Mouse (Mus musculus) C3H10T1/2 (cell line): ENCODE results near the gene Sdha. TPM values are rescaled to one million over a fixed set of nuclear protein-coding genes. Genes with fewer than 3 reads are reported as not detected.

Source experiments
- polyA plus RNA-seq, 2 experiments: library from polyadenylated mRNA; unstranded; fragments of >200 nt; fragmentation: generic; extraction: Trizol; gene quantifications; one replicate each; pipeline ENCODE4 v1.2.1; 2012; ENCODE audit warnings: missing spikeins in 2 of 2

Sdha gene
- 100 to 1,000 TPM in 1 of 2 experiments, 10 to 100 TPM in 1; 18.0 to 134 TPM for polyA plus RNA-seq

DNA sequence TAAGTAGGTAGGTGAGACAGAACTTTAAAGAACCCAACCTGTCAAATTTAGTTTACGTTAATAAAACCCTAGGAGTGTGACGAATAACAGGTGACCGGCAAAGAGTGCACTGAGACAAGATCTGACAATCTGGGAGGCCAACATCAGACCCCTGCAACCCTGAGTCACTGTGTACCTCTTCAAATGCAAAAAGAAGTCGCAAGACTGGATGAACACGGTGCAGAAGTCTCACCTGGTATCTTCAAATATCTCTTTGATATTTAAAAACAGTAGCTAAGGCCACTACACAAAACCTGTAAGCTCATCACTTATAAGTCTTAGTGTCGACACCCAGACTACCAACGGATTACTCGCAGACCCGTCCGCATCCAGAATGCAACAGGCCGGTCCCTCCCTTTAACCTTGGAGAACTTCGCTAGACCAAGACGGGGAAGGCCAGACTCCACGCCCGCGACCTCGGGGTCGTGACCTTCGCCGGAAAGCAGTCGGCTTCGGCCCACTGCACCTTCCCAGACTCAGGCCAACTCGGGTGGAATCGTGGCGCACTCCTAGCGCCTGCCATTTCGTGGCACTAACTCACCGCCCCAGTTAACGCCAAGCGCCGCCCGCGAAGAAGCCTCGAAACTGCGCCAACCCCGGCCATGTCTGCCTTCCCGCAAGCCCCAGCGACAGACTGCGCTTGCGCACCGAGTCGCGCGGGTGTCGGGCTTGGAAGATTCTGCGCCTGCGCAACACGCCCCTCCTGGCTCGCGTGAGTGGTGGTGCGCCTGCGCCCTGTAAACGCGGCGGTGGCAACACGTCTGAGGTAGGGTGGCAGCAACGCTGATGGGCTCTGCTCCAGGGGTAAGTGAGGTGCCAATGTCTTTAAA is at the start of gene Sdha, which contains the start of gene Ccdc127:
Sdha (minus strand) TSS at position 715 of the 869 bp plus-strand sequence.
Ccdc127 (plus strand) TSS at position 744 of the 869 bp plus-strand sequence.

DNA sequence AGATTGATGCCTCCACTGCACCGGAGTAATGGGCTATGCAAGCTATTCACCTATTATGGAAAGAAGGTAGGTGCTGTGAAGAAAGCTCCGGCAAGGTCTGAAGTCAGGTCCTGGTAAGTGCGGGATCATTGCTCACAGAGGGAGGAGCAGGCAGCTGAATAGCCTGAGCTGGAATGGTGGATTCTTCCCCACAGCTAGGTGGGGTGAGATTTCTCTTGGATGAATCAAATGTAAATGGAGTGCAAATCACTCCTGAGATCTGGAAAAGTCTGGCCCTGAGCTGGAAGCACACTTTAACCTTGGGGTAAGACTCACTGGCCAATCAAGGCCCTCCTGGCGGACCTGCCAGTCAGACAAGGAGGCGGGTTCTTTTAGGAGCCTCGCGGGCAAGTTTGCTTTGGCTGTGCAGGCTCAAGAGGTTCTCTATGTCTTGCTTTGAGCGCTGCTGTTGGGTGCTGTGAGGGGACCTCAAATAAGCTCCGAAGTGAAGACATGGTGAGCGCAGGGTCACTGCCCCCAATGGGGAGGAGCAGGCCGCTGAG is 49.3 kb upstream of the Sdha start, which contains the start of gene Ftl1-ps1:
Ftl1-ps1 (plus strand) TSS at position 397 of the 542 bp plus-strand sequence.

DNA sequence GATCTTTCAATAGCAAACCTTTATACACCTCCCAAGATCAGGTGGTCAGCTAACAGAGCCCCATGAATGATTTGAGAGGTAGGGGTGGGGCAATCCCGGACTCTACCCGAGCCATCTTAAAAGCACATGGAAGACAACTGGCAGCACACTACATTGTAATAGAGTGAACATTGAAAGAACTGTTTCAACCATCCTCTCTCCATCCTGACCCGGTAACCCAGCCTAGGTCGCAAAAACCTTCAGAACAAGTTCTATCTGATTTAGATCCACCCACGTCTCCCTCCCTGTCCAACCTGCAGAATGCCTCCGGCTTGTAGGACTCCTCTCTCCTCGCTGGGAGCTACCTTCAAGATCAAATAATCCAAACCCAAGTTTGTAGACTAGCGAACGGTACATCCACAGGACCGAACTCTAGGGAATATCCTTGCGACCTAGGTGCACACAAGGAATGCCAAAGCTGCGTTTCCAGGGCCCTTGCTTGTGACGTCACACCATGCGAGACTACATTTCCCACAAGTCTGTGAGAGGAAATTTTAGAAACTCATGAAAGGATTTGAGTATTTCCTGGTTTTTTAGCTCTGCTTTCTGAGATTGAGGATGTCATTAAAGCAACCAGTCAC is 40.4 kb upstream of the Sdha start, which contains the start of gene Zfp72:
Zfp72 (minus strand) TSS at position 466 of the 620 bp plus-strand sequence.

DNA sequence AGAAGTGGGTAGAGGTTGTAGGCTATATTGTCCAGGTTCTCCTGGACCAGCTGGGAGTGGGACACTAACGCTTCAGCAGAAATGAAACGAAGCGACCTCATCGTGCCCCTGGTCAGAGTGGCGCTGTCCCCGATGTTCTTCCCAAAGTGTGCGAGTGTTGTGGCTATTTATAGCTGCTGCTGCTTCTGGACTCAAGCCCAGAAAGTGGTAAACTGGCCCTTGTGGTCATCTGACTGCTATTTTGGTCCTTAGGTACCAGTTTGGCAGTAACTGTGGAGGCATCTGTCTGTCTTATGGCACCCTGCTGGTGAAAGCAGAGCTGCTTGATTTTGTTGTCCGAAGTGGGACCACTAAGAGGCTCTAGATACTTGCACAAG is 13.8 kb upstream of the Sdha start, which contains the start of gene Lrrc14b:
Lrrc14b (minus strand) TSS at position 147 of the 377 bp plus-strand sequence.

DNA sequence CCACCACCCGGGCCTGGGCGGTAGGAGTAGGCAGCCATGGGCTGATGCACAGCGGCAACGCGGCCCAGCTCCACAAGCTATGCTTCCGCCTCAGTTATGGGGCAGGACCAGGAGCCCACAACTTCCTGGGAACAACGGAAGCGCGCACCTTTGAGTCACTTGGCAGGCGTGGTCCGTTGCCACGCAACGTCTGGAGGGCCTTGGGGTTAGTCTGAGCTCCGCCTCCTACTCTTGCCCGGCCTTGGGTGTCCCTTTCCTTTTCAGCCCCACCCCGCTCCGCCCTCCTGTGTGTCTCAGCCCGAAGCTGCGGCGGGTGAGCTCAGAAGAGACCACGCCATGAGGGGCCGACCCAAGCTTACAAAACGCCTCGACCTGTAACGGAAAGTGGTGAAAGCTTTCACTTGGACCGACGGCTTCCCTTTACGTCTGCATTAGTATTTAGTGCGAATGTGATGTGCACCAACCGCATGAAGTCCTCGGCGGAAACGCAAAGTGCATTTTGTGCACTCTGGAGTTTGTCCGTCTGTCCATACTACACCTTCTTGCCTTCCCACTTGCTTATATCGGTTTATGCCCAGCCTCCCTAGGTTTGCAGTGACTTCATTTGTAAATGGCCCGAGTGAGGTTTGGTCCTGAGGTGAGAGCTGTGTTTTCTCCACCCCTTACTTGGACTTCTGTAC is 32.8 kb downstream of the Sdha start, which contains the start of gene Pdcd6:
Pdcd6 (minus strand) TSS at position 411 of the 680 bp plus-strand sequence.

DNA sequence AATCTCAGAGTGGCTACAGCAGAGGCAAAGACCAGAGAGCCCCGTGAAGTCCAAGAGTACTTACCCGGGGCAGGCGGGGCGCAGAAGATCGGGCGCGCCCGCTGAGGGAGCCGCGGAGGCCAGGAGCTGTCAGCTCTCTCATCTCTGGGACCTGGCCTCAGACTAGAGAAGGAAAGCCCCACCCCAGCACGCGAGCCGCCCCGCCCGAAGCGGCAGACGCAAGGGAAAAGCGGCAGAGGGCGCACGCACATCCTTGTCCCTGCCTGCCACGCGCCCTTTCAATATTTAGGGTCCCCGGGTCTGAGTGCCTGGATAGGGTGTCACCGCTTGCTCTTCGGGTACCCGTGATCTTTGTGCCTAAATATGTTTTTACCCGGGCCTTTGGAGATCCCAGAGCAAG is 57.9 kb downstream of the Sdha start, which contains the start of gene Ahrr:
Ahrr (minus strand) TSS at position 165 of the 400 bp plus-strand sequence.

Other genes starting within 250 kb of the Sdha start
- under 1 TPM in 1 of 2 experiments, not detected in 1; 0.01 TPM for gene Slc9a3, start 228.8 kb downstream of the Sdha start, polyA plus RNA-seq
- 10 to 100 TPM; 18.9 to 39.7 TPM for gene Exoc3, start 141.5 kb downstream of the Sdha start, polyA plus RNA-seq
- under 1 TPM; 0.05 to 0.12 TPM for gene Ahrr, start 57.9 kb downstream of the Sdha start, polyA plus RNA-seq
- 100 to 1,000 TPM in 1 of 2 experiments, 10 to 100 TPM in 1; 53.4 to 135 TPM for gene Pdcd6, start 32.7 kb downstream of the Sdha start, polyA plus RNA-seq
- 10 to 100 TPM in 1 of 2 experiments, 1 to 10 TPM in 1; 4.6 to 18.4 TPM for gene Ccdc127, start within 50 bp of the Sdha start, polyA plus RNA-seq
- not detected for gene Lrrc14b, start 13.7 kb upstream of the Sdha start, polyA plus RNA-seq
- under 1 TPM; 0.01 to 0.27 TPM for gene Zfp72, start 40.6 kb upstream of the Sdha start, polyA plus RNA-seq
- 100 to 1,000 TPM; 160 to 526 TPM for gene Ftl1-ps1, start 49.4 kb upstream of the Sdha start, polyA plus RNA-seq
- gene Zfp825, start 143.7 kb upstream of the Sdha start, polyA plus RNA-seq, result 1 to 10 TPM in 1 of 2 experiments, under 1 TPM in 1; 0.28 to 3.1 TPM